Mouse (Mus musculus) heart, postnatal 36 days (tissue): ENCODE results near the gene Dgat2. TPM values are rescaled to one million over a fixed set of nuclear protein-coding genes. Genes with fewer than 3 reads are reported as not detected.
A peak's percentile ranks its signal among the peaks of the same experiment; 100 is the strongest.

Source experiments
- DNase-seq, 2 experiments: peaks; one replicate each; pipeline ENCODE4 v3.0.0; 2021 to 2022
- intact Hi-C: fragments of 180-260 bp; cut with DNase I; formaldehyde crosslinking; loops from one replicate; pipeline ENCODE4 v1.15.1; 2025
- total RNA-seq, 2 experiments: library from RNA; stranded (reverse); gene quantifications; 2 replicates each; pipeline ENCODE4 v1.2.3; 2021

Gene Dgat2
- total RNA-seq, 2 experiments from 2014 or later, result 395 to 404 TPM

- DNase-seq, result no peak
- intact Hi-C loops, result no loop called here
Observed at GRCm38 (mm10) chr7:99194511-99194910, 12.0 kb upstream of the Dgat2 start.

DNA sequence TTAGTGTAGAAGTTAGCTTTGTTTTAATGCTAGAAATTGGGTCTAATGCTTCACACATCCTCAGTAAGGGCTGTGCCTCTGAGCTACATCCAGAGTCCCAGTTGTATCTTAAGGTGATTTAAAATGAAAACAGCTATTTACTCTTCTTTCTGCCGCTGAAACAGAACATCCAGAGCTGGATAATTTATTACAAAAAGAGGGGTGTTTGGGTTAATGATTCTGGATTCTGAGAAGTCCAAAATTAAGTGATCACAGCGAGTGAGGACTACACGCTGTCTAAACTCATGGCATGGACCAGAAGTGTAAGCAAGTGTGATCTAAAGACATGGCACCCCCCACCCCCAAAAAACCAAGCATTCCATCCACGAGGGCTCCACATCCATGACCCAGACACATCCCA is 11.4 kb upstream of the Dgat2 start:
- intact Hi-C loops, result no loop called here
- DNase-seq, result no peak

DNA sequence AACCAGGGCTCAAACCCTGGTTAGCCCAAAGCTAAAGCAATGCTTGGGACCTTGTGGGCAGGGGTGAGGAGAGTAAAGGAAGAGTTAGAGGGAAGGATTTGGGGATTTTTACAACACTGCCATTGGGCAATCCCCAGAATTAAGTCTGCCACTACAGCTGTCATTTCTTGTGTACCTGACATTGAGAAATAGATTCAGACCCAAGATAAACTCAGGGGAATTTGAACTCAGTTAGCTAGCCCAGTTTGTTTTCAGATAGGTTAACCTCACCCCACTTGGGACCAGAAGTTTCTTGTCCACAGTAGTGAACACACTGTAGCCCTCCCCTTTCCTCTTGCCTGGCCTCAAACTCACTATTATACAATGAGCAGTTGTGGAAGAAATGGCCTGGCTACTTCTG is 8.9 kb upstream of the Dgat2 start:
- DNase-seq, result no peak
- intact Hi-C loops, result no loop called here

GRCm38 (mm10) chr7:99189885-99190284 is 7.4 kb upstream of the Dgat2 start:
- no peak for DNase-seq
- intact Hi-C loops, result no loop called here

- no peak for DNase-seq
- intact Hi-C loops, result no loop called here
Observed at GRCm38 (mm10) chr7:99188630-99189029, 6.1 kb upstream of the Dgat2 start.

DNA sequence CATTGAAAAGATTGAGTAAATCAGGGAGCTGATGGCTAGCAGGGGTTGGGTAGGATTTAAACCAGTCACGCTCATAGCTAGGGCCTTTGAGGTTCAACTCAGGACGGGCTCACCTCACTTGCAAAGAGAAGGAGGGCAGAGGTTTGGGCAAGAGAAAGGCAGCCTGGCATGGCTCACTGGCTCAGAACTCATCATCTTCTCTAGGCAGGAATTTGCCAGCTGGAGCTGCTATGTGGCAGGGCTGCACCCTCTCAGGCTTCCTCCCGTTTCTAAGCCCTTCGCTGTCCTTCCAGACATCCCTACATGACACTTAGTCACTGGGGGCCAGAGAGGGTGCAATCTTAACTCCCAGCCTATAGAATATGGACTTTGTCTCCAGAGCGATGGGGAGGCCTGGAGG is 4.9 kb upstream of the Dgat2 start:
- no peak for DNase-seq
- intact Hi-C loops, result no loop called here

DNA sequence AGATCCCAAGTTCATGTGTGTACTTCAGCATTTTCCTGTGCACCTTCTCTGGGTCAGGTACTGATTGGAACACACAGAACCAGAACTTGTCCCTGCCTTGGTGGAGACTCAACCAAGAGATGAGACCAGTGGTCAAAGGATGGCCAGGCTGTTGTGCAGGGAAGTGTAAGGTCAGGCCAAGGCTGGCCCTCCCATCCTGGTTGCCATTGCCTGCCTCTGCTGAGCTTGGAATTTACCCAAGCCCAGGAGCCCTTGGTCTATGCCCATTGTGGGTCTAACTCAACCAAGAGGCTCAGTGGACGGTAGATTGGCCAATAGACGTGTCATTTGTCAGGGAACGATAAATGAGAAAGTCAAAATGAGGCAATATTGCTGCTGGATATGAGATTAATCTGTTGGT is 2.9 kb upstream of the Dgat2 start:
- intact Hi-C loops, result no loop called here

GRCm38 (mm10) chr7:99183751-99184150 is 1.2 kb upstream of the Dgat2 start:
- intact Hi-C loops, result no loop called here
- DNase-seq, result no peak

More for the DNA sequence above, 2.9 kb upstream of the Dgat2 start:
- no peak for DNase-seq

GRCm38 (mm10) chr7:99181619-99182431 is 694 bp downstream of the Dgat2 start:
- intact Hi-C loops, result loop anchor here (2.0 kb wide), 1 partner anchor 25 kb away; no protein-coding TSS in a partner anchor
- DNase-seq, result peak; percentile 26 to 31

DNA sequence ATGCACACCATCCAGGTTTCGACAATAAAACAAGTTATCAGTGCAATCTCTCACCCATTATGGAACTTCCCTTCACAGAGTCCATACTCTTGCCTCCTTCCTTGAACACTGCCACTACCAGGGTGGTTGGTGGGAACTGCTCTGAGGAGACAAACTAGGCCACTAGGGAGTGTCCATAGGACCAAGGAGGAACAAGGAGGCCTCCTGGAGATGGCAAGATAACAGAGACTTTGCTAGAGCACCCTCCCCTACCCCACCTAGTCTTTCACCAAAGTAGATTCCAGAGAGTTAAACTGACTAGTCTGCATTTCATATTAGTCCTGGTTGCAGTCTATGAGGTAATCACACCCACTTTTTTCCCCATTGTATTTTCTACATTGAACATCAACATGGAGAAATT is 2.4 kb downstream of the Dgat2 start:
- DNase-seq, result peak in 1 of 2 experiments; percentile 1
- intact Hi-C loops, result loop anchor here (2.0 kb wide), 1 partner anchor 23 kb away; no protein-coding TSS in a partner anchor

DNA sequence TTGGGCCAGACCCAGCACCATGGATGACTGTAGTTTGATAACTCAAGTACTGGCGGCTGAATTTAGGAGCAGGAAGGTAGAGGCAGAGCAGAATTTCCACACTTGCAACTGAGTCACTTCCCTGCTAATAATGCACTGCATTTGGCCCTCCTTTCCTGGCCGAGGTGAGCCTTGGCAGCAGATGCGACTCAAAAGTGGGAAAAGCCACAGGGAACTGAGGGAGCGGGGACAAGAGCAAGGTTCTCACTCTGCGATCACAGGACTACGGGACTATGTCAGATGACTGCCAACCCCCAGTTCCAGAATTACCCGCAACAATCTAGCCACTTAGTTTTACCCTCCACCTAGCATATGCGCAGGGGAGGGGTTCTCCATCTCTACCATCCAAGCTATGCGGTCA is 3.2 kb downstream of the Dgat2 start:
- intact Hi-C loops, result no loop called here
- no peak for DNase-seq

DNA sequence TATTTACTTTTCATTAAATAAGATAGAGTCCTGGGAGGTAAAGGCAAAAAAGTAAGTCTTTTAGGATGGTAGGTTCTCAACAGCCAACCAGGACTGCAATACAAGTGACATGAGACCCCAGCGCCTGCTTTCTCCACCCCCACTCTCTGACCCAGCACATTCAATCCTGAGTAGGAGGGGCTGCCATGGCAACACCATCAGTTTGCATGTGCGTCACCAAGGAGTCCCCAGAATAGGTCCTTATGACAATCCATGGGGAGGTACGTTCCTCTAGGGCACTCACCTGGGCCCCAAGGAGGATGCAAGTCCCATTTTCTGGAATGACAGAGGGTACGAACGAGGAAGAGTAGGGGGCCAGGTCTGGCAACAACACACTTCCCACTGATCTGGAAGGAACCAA is 5.1 kb downstream of the Dgat2 start:
- DNase-seq, result peak in 1 of 2 experiments; percentile 1
- intact Hi-C loops, result no loop called here

- DNase-seq, result no peak
- intact Hi-C loops, result no loop called here
Observed at GRCm38 (mm10) chr7:99175666-99176065, 6.9 kb downstream of the Dgat2 start.

DNA sequence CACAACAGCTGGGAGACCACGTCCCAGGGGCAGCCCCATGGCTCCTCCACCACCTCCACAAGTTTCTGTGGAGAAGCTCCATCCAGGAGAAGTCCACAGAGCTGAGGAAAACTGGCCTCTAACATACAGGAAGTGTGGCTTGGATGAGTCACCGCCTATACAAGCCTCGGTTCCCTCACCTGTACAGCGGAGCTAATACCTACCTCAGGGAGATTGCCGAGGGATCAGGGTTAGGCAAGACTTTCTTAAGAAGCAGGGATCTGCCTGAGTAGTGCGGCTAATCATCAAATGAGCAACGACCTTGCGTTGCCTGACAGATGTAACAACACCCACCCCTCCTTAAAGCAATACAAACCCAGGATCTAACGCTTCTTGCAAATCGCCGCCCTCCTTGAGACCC is 7.4 kb downstream of the Dgat2 start:
- intact Hi-C loops, result no loop called here
- no peak for DNase-seq

DNA sequence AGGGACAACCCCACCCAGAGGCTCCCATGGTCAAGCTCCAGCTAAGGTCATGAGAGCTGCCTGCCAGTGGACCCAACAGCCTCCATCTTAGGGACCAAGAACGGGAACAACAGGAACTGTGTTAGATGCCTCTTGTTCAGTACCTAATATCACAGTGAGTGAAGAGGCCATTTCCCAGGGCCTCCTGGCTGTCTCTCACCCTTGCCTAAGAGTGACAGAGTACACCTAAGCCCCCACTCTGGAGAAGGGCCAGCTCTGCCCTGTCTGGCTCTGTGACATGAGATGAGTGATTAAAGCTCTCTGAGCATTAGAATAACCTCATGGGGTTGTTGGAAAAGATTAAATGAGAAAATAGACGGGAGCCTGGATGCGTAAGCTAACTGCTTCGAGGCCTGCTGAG is 8.5 kb downstream of the Dgat2 start:
- intact Hi-C loops, result no loop called here
- DNase-seq, result no peak

DNA sequence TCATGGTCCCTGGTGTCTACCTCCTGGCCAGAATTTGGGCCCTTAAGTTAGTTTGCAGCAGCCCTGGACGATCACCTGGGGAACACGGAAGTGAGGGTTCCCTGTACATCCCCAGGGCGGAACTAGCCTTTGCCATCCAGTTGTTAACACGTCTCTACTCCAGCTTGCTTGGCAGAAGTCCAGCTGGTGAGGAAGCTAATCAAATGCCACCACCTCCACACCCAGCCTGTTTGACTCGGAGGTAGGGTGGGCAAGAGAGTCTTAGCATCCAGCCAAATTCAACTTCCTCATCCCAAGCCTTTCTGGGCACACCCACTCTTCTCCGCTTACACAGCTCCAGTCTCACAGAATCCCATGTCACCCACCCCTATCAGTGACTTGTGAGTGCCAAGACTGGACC is 9.6 kb downstream of the Dgat2 start:
- intact Hi-C loops, result no loop called here
- DNase-seq, result peak in 1 of 2 experiments; percentile 30

- intact Hi-C loops, result no loop called here
- no peak for DNase-seq
Observed at GRCm38 (mm10) chr7:99171730-99172463, 10.6 kb downstream of the Dgat2 start.

GRCm38 (mm10) chr7:99170519-99170918 is 12.0 kb downstream of the Dgat2 start:
- no peak for DNase-seq
- intact Hi-C loops, result no loop called here

GRCm38 (mm10) chr7:99169717-99170403 is 12.7 kb downstream of the Dgat2 start:
- intact Hi-C loops, result no loop called here
- DNase-seq, result no peak

DNA sequence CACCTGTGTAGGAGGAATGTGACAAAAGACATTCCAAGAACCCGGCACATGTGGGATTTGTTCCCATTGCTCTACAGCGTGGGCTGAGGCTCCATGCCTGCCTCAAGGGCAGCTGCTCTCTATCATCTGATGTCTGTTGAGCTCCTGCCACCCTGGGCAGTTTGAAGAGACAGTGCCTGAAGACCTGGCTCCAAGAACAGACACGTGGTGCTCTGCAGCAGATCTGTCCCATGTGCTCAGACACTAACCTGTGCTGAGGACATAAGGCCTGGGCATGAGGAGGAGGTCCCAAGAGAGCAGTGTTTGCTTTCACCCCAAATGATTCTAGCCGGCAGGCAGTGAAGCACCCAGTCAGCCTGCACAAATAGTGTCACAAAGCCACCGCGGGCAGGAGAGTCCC is 13.8 kb downstream of the Dgat2 start:
- DNase-seq, result no peak
- intact Hi-C loops, result no loop called here

GRCm38 (mm10) chr7:99167939-99168338 is 14.6 kb downstream of the Dgat2 start:
- no peak for DNase-seq
- intact Hi-C loops, result no loop called here
